ENCODE assay signal across 25 mouse cellular contexts in the genomic region with DNA sequence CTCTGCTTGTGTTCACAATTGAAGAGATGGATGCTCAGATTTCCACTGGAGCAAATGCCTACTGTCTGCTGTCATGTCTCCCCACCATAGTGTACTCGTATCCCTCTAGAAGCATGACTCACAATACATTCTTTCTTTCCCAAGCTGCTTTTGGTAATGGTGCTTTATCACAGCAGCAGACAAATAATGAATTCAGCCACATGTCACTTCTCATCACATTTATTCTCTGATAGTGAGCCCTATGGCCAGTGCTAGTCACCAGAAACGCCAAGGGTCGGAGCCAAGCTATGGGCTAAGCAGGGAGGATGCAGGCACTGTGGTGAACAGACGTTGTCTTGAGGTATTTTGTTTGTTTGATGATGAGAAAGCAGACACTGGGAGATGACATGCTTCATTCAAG.
"Had no signal": no experiment of that assay in that cellular context is flagged by ENCODE, and none has a peak within 500 bp of the region (broad histone marks: within the 10 kb centered on the region; RNA-seq: fewer than 3 reads in every experiment).

No protein-coding gene starts in this region.

- H3K27ac ChIP-seq: left cerebral cortex, adult 2 months; limb, embryonic 10.5 days; limb, embryonic 13.5 days; liver, embryonic 12.5 days; liver, embryonic 15.5 days; lung, embryonic 15.5 days; midbrain, embryonic 10.5 days; midbrain, embryonic 13.5 days; neural tube, embryonic 12.5 days; neural tube, embryonic 15.5 days; stomach, postnatal 0 days had no signal

- H3K4me3 ChIP-seq: left cerebral cortex, adult 2 months; limb, embryonic 10.5 days; limb, embryonic 13.5 days; liver, embryonic 12.5 days; liver, embryonic 15.5 days; lung, embryonic 15.5 days; megakaryocyte, embryonic 14.5 days; midbrain, embryonic 10.5 days; midbrain, embryonic 13.5 days; neural tube, embryonic 12.5 days; neural tube, embryonic 15.5 days had no signal

- H3K27me3 ChIP-seq: limb, embryonic 13.5 days; liver, embryonic 12.5 days; liver, embryonic 15.5 days; lung, embryonic 15.5 days; midbrain, embryonic 13.5 days; neural tube, embryonic 12.5 days; neural tube, embryonic 15.5 days had no signal

- H3K9me3 ChIP-seq: limb, embryonic 10.5 days; limb, embryonic 13.5 days; liver, embryonic 12.5 days; liver, embryonic 15.5 days; lung, embryonic 15.5 days; megakaryocyte, embryonic 14.5 days; midbrain, embryonic 10.5 days; midbrain, embryonic 13.5 days; neural tube, embryonic 12.5 days; neural tube, embryonic 15.5 days had no signal

- DNase-seq: kidney, adult 18-20 months; kidney, adult 9 months; kidney, postnatal 14 days; layer of hippocampus, postnatal 36 days; liver; lung, adult 18-20 months; lung, postnatal 10 days; lung, postnatal 36 days; right cerebral cortex, adult 18-20 months; right cerebral cortex, postnatal 14 days; right cerebral cortex, postnatal 4 days; thymus, adult 2 months; thymus, postnatal 14 days had no signal

- H3K4me1 ChIP-seq: limb, embryonic 10.5 days; limb, embryonic 13.5 days; liver, embryonic 12.5 days; liver, embryonic 15.5 days; midbrain, embryonic 10.5 days; midbrain, embryonic 13.5 days; neural tube, embryonic 12.5 days; neural tube, embryonic 15.5 days had no signal

- H3K36me3 ChIP-seq: limb, embryonic 10.5 days; limb, embryonic 13.5 days; liver, embryonic 12.5 days; liver, embryonic 15.5 days; lung, embryonic 15.5 days; midbrain, embryonic 10.5 days; midbrain, embryonic 13.5 days; neural tube, embryonic 12.5 days; neural tube, embryonic 15.5 days had no signal
